Mouse (Mus musculus) stomach, postnatal 0 days (tissue): ENCODE results near the gene Lingo2. TPM values are rescaled to one million over a fixed set of nuclear protein-coding genes. Genes with fewer than 3 reads are reported as not detected.

ENCODE experiments used
- ATAC-seq: fragments of 200-750 bp; cut with Nextera tagmentation; 2 replicates; pipeline ENCODE4 v1.8.0; 2017; ENCODE audit not compliant: low FRiP score, low TSS enrichment
- DNase-seq: peaks from one replicate; pipeline ENCODE4 v3.0.0-alpha.2; 2016; ENCODE audit warnings: low spot score
- H3K27ac ChIP-seq: fragments of 300-500 bp; sonication (generic); replicated peaks from 2 replicates; pipeline ENCODE4 v1.5.1; 2014; ENCODE audit warnings: mild to moderate bottlenecking, control low read depth
- H3K27me3 ChIP-seq: fragments of 300-500 bp; sonication (generic); 2 replicates; pipeline ENCODE4 v1.6.1; 2014; ENCODE audit warnings: low read length; ENCODE audit not compliant: control insufficient read depth, insufficient read depth
- H3K36me3 ChIP-seq: fragments of 300-500 bp; sonication (generic); 2 replicates; pipeline ENCODE4 v1.6.1; 2014; ENCODE audit warnings: low read length, mixed read lengths; ENCODE audit not compliant: control insufficient read depth, insufficient read depth
- H3K4me1 ChIP-seq: fragments of 300-500 bp; sonication (generic); replicated peaks from 2 replicates; pipeline ENCODE4 v1.6.1; 2014; ENCODE audit warnings: antibody characterized with exemption; ENCODE audit not compliant: control insufficient read depth, insufficient read depth
- H3K4me2 ChIP-seq: fragments of 300-500 bp; sonication (generic); replicated peaks from 2 replicates; pipeline ENCODE4 v1.6.1; 2014; ENCODE audit warnings: low read depth, mild to moderate bottlenecking, control low read depth, moderate library complexity
- H3K4me3 ChIP-seq: fragments of 300-500 bp; sonication (generic); 2 replicates; pipeline ENCODE4 v1.5.1; 2014; ENCODE audit warnings: low read depth, low read length, control low read depth
- H3K9ac ChIP-seq: fragments of 300-500 bp; sonication (generic); 2 replicates; pipeline ENCODE4 v1.6.1; 2014; ENCODE audit warnings: mild to moderate bottlenecking, low read length, control low read depth, mixed read lengths
- H3K9me3 ChIP-seq: fragments of 300-500 bp; sonication (generic); 2 replicates; pipeline ENCODE4 v1.6.1; 2016; ENCODE audit warnings: low read length; ENCODE audit not compliant: control insufficient read depth
- CTCF ChIP-seq: IDR thresholded peaks from 2 replicates; pipeline ENCODE4 v1.5.1; 2016; ENCODE audit warnings: antibody characterized with exemption, low read depth, mild to moderate bottlenecking, moderate library complexity
- EP300 ChIP-seq: optimal IDR thresholded peaks from 2 replicates; pipeline ENCODE3; 2016; ENCODE audit warnings: antibody characterized with exemption
- WGBS: fragments of 180-500 bp; shearing (Covaris S2); extraction: QIAGEN DNeasy Blood & Tissue Kit; methylation state at CpG from one replicate; pipeline ENCODE4 v1.1.7; 2014; 5-methylcytosine and 5-hydroxymethylcytosine counted together
- polyA plus RNA-seq: library from polyadenylated mRNA; unstranded; fragments of >200 nt; fragmentation: Nextera tagmentation; extraction: Ambion mirVana; gene quantifications from 2 replicates; pipeline ENCODE4 v1.2.1, GENCODE M21; 2015

Gene Lingo2
- polyA plus RNA-seq, 1 experiment from 2014 or later = 0.50 TPM

DNA sequence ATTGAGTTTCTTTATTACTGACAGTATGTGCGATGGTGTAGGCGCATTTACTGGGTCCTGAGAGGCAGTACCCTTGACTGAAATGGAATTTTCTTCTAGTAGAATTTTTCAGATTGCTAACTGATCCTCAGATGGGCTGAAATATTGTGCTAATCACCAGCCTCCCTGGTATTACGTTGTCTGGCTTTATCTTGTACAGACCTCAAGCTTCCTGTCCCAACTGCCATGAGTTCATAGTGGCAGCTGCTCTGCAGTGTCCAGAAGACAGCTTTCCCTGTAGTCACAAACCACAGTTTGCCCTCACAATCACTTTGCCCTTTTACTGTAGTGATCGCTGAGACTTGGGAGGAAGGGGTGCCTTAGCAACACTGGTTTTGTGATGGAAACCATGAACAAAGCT lies 176.5 kb downstream of the Lingo2 start:
- no peaks in the 10 kb centered on the region for H3K9me3 ChIP-seq
- no peak overlapping the region for H3K9ac ChIP-seq
- H3K36me3 ChIP-seq = no peaks in the 10 kb centered on the region
- 83% methylated on average over 4 of the region's 4 CpGs for WGBS
- no peak overlapping the region for H3K4me2 ChIP-seq
- H3K4me3 ChIP-seq = no peak overlapping the region
- TF ChIP-seq CTCF (no peak), EP300 (no peak)
- DNase-seq (no peak), ATAC-seq (no peak)
- H3K4me1 ChIP-seq = no peaks in the 10 kb centered on the region
- no peak overlapping the region for H3K27ac ChIP-seq
- H3K27me3 ChIP-seq = no peaks in the 10 kb centered on the region

DNA sequence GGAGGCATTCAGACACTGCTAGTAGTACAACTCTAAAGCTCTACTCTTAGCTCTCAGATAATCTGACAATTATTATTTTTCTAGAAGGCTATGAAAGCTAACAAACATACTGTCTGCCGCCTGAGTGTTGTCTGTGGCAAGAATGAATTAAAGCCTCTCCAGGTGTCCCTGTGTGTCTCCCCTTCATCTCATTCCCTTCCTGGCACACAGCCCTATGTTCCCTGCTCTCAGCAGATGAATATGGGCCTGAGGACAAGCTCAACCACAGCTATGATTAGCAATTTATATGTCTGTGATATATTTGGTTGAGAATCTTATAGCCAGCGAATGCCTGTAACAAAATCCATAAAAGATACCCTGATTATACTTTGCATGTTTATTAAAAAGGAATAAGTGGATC lies 220.9 kb downstream of the Lingo2 start:
- Histone ChIP-seq H3K9ac (no peak overlapping the region), H3K27ac (no peak overlapping the region), H3K9me3 (no peaks in the 10 kb centered on the region), H3K4me3 (no peak overlapping the region), H3K27me3 (no peaks in the 10 kb centered on the region), H3K4me1 (no peaks in the 10 kb centered on the region), H3K4me2 (no peak overlapping the region), H3K36me3 (no peaks in the 10 kb centered on the region)
- ATAC-seq (no peak), DNase-seq (no peak)
- TF ChIP-seq CTCF (no peak), EP300 (no peak)
- WGBS = 42% methylated on average over 2 of the region's 2 CpGs

DNA sequence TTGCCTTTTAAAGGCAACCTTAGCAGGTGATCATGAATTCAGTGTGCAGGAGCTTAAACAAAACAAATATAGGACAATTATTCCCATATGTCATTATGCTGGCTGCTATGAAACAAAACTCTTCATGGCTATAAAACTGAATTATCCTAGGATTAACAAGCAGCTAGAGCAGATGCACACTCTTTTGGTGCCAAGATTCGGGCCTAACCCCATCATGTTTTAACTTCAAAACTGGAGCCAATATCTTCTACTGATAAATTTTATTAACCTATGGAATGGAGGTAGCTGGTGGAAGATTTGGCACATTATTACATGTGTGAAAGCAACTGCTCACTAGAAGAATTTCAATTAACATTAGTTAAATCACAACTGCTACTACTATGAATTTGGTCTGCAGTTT lies 235.1 kb downstream of the Lingo2 start:
- Histone ChIP-seq H3K4me2 (no peak overlapping the region), H3K9ac (no peak overlapping the region), H3K4me1 (no peaks in the 10 kb centered on the region), H3K36me3 (no peaks in the 10 kb centered on the region), H3K27ac (no peak overlapping the region), H3K4me3 (no peak overlapping the region), H3K9me3 (no peaks in the 10 kb centered on the region), H3K27me3 (no peaks in the 10 kb centered on the region)
- WGBS = 39% methylated on average over 1 of the region's 1 CpGs
- DNase-seq = no peak
- no peak for ATAC-seq
- TF ChIP-seq CTCF (no peak), EP300 (no peak)

DNA sequence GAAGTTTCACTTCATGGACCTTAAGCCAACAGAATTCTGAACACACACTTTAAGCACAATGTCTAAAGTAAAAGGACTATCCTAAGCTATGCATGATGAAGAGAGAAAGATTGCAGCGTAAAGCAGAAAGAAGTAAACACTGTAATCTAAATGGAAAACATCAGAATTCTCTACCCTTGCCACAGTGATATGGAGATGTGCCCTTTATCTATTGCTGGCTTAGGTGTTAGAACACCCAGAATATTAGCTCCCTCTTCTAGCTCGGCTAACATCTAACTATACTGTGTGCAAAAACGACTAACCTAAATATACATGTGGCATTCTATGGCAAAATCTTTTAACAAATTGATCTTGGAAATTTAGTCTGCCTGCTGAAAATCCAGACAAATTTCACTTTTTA lies 252.7 kb downstream of the Lingo2 start:
- no peak for ATAC-seq

DNA sequence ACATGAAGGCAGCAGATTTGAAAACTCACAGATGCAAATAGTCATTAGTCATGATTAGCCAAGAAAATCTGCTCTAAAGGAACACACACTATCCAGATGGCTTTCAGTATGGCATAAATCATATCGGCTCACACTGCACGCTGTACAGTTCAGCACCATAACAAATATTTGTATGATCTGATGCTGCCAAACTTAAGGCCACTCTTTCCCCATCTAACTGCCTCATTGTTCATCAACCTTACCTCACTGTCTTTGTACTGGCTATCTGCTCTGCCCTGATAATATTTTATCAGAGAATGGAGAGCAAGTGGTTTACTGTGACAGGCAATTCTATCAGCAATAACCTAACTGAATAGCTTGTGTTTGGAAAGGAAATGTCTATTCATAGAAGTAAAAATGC lies 254.7 kb downstream of the Lingo2 start:
- DNase-seq (no peak), ATAC-seq (no peak)
- no peaks in the 10 kb centered on the region for H3K9me3 ChIP-seq
- H3K4me1 ChIP-seq = no peaks in the 10 kb centered on the region
- no peaks in the 10 kb centered on the region for H3K27me3 ChIP-seq
- no peak overlapping the region for H3K27ac ChIP-seq
- H3K4me2 ChIP-seq = no peak overlapping the region
- 26% methylated on average over 2 of the region's 2 CpGs for WGBS
- TF ChIP-seq EP300 (no peak), CTCF (no peak)
- no peaks in the 10 kb centered on the region for H3K36me3 ChIP-seq
- H3K9ac ChIP-seq = no peak overlapping the region
- no peak overlapping the region for H3K4me3 ChIP-seq

More for the DNA sequence above, 252.7 kb downstream of the Lingo2 start:
- no peaks in the 10 kb centered on the region for H3K36me3 ChIP-seq
- H3K9ac ChIP-seq = no peak overlapping the region
- TF ChIP-seq CTCF = no peak
- no peak for TF ChIP-seq EP300
- WGBS = 77% methylated on average over 3 of the region's 3 CpGs
- no peak for DNase-seq
- H3K27me3 ChIP-seq = no peaks in the 10 kb centered on the region
- H3K4me1 ChIP-seq = no peaks in the 10 kb centered on the region
- no peak overlapping the region for H3K27ac ChIP-seq
- H3K9me3 ChIP-seq = no peaks in the 10 kb centered on the region
- H3K4me3 ChIP-seq = no peak overlapping the region
- H3K4me2 ChIP-seq = no peak overlapping the region

DNA sequence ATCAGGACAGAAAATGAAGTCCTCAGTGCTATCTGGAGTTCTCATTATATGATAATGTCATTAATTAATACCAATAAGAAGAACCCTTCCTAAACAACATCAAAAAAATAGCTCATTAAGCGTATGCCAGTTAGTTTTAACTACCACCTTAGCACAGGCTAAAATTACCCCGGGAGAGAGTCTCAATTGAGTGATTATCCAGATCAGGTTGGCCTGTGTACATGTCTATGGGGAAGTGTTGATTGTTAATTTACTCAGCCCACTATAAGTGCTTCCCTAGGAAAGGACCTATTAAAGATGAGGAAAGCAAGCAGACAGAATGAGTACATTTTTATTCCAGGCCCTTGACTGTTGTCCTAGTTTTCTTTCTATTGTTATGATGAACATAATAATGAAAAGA lies 291.6 kb downstream of the Lingo2 start:
- no peaks in the 10 kb centered on the region for H3K9me3 ChIP-seq
- ATAC-seq (no peak), DNase-seq (no peak)
- no peaks in the 10 kb centered on the region for H3K36me3 ChIP-seq
- no peak overlapping the region for H3K27ac ChIP-seq
- no peaks in the 10 kb centered on the region for H3K4me1 ChIP-seq
- no peak overlapping the region for H3K9ac ChIP-seq
- TF ChIP-seq CTCF (no peak), EP300 (no peak)
- H3K4me2 ChIP-seq = no peak overlapping the region
- H3K27me3 ChIP-seq = no peaks in the 10 kb centered on the region
- no peak overlapping the region for H3K4me3 ChIP-seq
- 88% methylated on average over 2 of the region's 2 CpGs for WGBS

DNA sequence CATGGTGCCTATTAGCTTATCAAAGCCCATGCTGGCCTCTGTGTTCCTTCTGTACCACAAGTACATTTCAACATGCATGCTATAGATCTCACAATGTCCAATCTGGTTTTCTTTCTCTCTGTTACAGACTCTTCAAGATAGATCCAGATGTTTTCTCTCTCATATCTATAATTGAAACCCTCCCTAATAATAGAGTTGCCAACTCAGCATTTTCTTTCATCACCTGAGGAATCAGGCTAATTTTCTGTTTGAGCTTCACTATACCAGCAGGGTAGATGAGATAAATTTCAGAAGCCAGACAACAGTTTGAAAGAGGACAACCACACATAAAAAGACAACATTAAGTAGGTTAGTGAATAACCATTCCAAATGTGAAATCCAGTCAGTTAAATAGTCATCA lies 303.8 kb downstream of the Lingo2 start:
- Histone ChIP-seq H3K9ac (no peak overlapping the region), H3K4me1 (no peaks in the 10 kb centered on the region), H3K27me3 (no peaks in the 10 kb centered on the region), H3K9me3 (no peaks in the 10 kb centered on the region), H3K27ac (no peak overlapping the region), H3K4me2 (no peak overlapping the region), H3K4me3 (no peak overlapping the region), H3K36me3 (no peaks in the 10 kb centered on the region)
- no peak for TF ChIP-seq CTCF
- no peak for TF ChIP-seq EP300
- DNase-seq (no peak), ATAC-seq (no peak)
